Mouse (Mus musculus) forebrain, embryonic 12.5 days (tissue): Measurements from ENCODE around the gene Msi1. TPM values are rescaled to one million over a fixed set of nuclear protein-coding genes. Genes with fewer than 3 reads are reported as not detected.
"Not testable (repeated sequence)": the region's sequence is repeated elsewhere in the genome, so short reads cannot be mapped to it uniquely, and the experiment has no call there.

Experiments
- ATAC-seq: fragments of 200-750 bp; cut with Nextera tagmentation; 2 replicates; pipeline ENCODE4 v1.8.0; 2017; ENCODE audit warnings: moderate TSS enrichment; ENCODE audit not compliant: low FRiP score
- H3K27ac ChIP-seq: fragments of 300-500 bp; sonication (generic); 2 replicates; pipeline ENCODE4 v1.5.1; 2016; ENCODE audit warnings: mild to moderate bottlenecking
- H3K27me3 ChIP-seq: fragments of 300-500 bp; sonication (generic); 2 replicates; pipeline ENCODE4 v1.6.1; 2016; ENCODE audit warnings: mild to moderate bottlenecking
- H3K36me3 ChIP-seq: fragments of 300-500 bp; sonication (generic); replicated peaks from 2 replicates; pipeline ENCODE4 v1.6.1; 2016; ENCODE audit warnings: mild to moderate bottlenecking
- H3K4me1 ChIP-seq: fragments of 300-500 bp; sonication (generic); 2 replicates; pipeline ENCODE4 v1.6.1; 2016
- H3K4me2 ChIP-seq: fragments of 300-500 bp; sonication (generic); 2 replicates; pipeline ENCODE4 v1.6.1; 2016; ENCODE audit warnings: mild to moderate bottlenecking, moderate library complexity
- H3K4me3 ChIP-seq: fragments of 300-500 bp; sonication (generic); replicated peaks from 2 replicates; pipeline ENCODE4 v1.5.1; 2016; ENCODE audit warnings: mild to moderate bottlenecking
- H3K9ac ChIP-seq: fragments of 300-500 bp; sonication (generic); 2 replicates; pipeline ENCODE4 v1.6.1; 2016; ENCODE audit warnings: mild to moderate bottlenecking
- H3K9me3 ChIP-seq: fragments of 300-500 bp; sonication (generic); 2 replicates; pipeline ENCODE4 v1.6.1; 2016
- WGBS: fragments of 180-500 bp; shearing (Covaris S2); methylation state at CpG from one replicate; pipeline ENCODE4 v1.1.7; 2016; 5-methylcytosine and 5-hydroxymethylcytosine counted together
- polyA plus RNA-seq: library from polyadenylated mRNA; unstranded; fragments of >200 nt; fragmentation: Nextera tagmentation; extraction: Ambion mirVana; gene quantifications from 2 replicates; pipeline ENCODE4 v1.2.1, GENCODE M21; 2016

Gene Msi1
- polyA plus RNA-seq, 1 experiment from 2014 or later: 161 TPM

DNA sequence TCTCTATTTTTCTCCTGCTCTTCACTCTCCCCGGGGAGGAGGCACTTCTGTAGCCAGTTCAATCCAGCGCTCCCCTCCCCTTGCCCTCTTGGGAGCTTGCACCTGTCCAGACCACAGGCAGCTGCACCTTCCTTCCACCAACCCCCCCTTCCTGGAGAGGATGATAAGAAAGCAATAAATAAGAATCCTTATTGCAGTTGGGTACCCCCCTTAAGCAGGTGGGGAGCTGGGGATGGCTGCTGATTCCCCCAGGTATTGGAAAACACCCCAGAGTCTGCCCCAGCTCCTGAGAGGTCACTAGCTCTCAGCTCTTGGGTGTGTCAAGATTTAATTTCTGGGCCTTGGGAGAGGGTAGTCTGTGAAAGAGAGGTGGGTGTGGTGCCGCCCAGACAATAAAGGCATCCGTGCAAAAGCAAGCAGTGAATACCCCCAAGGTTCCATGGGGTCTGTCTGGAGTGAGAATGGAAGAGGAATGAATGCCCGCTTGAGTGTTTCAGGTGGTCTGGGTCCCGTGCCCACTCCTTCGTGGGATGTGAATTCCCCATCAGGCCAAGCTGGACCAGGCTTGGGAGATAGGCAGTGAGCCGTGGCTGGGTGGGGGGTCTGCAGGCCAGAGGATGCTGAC is 6.5 kb downstream of the Msi1 start:
- H3K4me3 ChIP-seq: peak overlapping the region; percentile 100
- WGBS: 3% methylated on average over 8 of the region's 8 CpGs
- H3K9me3 ChIP-seq: no peaks in the 10 kb centered on the region
- peak overlapping the region; percentile 100 for H3K27ac ChIP-seq
- peaks cover 90% of the 10 kb centered on the region for H3K4me1 ChIP-seq
- H3K4me2 ChIP-seq: peak overlapping the region; percentile 98
- H3K27me3 ChIP-seq: no peaks in the 10 kb centered on the region
- ATAC-seq: peak; percentile 5
- H3K9ac ChIP-seq: peak overlapping the region; percentile 100
- peaks cover 81% of the 10 kb centered on the region for H3K36me3 ChIP-seq

DNA sequence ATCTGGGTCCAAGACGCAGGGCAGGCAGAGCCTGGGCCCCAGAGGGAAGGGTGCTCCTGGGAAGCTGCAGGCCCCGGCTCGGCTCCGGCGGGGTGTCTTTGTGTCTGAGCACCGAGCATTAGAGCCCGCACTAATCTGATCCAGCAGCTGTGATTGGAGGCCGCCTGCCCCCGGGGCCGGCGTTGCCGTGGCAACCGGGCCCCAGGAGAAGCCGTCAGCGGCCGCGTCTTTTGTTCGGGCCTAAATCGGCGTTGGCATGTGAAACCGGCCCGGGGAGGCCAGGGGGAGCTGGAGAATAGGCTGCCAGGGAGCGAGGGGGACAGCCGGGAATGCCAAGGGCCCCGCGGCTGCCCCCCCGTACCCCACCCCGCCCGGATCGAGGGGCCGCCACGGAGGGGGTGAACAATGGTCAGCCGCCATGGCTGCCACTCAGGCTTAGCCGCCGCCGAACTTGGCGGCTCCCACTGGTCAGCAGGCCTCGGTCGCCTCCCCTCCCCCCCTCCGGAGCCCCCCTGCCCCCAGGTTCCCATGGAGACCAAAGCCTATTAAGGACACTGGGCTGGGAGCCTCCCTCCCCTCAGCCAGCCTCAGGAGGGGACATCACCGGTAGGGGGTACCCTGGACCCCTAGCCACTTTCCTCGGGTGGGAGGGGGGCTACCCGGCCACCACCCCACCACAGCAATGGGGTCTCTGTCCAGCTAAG is 7.2 kb downstream of the Msi1 start:
- Histone ChIP-seq H3K9ac (peak overlapping the region; percentile 100), H3K27ac (peak overlapping the region; percentile 100), H3K4me2 (peak overlapping the region; percentile 98), H3K36me3 (peaks cover 86% of the 10 kb centered on the region), H3K9me3 (no peaks in the 10 kb centered on the region), H3K4me1 (peaks cover 96% of the 10 kb centered on the region), H3K27me3 (no peaks in the 10 kb centered on the region), H3K4me3 (peak overlapping the region; percentile 100)
- WGBS: 0% methylated on average over 39 of the region's 43 CpGs
- peak; percentile 90 for ATAC-seq

DNA sequence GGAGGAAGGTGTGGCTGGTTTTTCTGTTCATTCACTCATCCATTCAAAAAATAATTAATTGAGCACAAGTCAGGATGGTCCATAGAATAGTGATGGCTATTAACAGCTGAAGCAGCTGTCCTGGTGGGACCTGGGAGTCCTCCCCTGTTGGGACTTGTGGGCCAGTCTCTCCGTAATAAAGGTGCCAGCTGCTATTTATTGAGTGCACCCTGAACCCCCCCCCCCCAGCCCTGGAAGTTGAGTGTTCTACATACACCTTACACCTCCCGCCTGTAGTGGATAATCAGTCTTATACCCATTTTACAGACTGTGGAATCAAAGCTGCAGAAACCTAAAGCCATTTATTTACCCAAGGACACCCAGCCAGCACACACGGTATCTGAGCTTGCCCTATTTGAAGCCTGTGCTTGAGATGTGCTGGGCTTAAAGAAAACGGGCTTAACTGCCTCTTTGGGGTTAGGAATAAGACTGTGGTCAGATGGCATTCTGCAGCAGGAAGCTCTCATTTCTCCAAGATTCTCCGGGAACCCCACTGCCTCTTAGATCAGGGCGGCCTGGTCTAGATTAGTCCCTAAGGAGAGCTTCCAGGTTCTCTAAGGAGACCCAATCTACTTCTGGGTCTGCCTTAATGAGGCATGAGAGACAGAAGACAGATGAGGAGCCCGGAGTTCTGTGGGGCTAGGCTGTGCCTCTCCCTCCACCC is 8.0 kb downstream of the Msi1 start:
- Histone ChIP-seq H3K9ac (peak overlapping the region; percentile 100), H3K4me2 (peak overlapping the region; percentile 98), H3K36me3 (peaks cover 86% of the 10 kb centered on the region), H3K27me3 (no peaks in the 10 kb centered on the region), H3K4me1 (peaks cover 91% of the 10 kb centered on the region), H3K9me3 (no peaks in the 10 kb centered on the region), H3K27ac (peak overlapping the region; percentile 100), H3K4me3 (peak overlapping the region; percentile 100)
- peak; percentile 8; the same call in 1 of the 2 replicates for ATAC-seq
- 7% methylated on average over 7 of the region's 7 CpGs for WGBS

DNA sequence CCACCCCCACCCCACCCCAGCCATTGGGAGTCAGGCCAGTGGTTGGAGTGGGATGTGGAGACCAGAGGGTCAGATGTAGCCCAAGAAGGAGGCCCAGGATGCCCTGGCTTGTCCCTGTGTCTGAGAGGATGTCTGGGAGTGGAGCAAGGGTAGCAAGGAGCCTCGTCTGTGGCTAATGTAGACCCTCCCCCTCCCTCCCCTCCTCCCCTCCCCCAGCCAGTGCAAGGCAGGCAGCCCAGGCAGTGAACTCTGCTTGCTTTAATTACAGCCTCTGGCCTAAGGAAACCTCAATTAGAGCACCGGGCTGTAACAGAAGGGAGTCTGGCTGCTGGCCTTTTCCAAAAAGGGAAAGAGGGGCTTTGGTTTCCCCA is 8.5 kb downstream of the Msi1 start:
- H3K4me1 ChIP-seq: peaks cover 86% of the 10 kb centered on the region
- peak overlapping the region; percentile 100 for H3K27ac ChIP-seq
- no peaks in the 10 kb centered on the region for H3K9me3 ChIP-seq
- H3K9ac ChIP-seq: peak overlapping the region; percentile 100
- H3K27me3 ChIP-seq: no peaks in the 10 kb centered on the region
- H3K4me2 ChIP-seq: peak overlapping the region; percentile 98
- H3K4me3 ChIP-seq: peak overlapping the region; percentile 100
- H3K36me3 ChIP-seq: peaks cover 86% of the 10 kb centered on the region
- peak; percentile 24 for ATAC-seq
- 0% methylated on average over 2 of the region's 2 CpGs for WGBS

DNA sequence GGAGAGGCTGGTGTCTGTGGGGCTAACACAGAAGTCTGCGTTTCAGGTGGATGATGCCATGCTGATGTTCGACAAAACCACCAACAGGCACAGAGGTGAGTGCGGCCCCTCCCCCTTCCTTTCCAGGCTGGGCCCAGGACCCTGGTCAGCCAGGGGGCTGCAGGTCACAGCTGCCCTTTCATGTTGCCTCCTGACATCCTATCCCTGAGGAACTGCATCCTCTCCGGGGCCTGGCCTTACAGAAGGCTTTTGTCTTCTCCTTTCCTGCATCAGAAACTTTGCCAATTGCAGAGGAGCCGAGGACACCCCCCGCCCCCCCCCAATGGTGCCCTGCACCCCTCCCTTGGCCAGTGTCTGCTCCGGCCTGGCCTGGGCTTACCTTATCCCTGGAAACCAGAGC is 9.3 kb downstream of the Msi1 start:
- 28% methylated on average over 7 of the region's 7 CpGs for WGBS

DNA sequence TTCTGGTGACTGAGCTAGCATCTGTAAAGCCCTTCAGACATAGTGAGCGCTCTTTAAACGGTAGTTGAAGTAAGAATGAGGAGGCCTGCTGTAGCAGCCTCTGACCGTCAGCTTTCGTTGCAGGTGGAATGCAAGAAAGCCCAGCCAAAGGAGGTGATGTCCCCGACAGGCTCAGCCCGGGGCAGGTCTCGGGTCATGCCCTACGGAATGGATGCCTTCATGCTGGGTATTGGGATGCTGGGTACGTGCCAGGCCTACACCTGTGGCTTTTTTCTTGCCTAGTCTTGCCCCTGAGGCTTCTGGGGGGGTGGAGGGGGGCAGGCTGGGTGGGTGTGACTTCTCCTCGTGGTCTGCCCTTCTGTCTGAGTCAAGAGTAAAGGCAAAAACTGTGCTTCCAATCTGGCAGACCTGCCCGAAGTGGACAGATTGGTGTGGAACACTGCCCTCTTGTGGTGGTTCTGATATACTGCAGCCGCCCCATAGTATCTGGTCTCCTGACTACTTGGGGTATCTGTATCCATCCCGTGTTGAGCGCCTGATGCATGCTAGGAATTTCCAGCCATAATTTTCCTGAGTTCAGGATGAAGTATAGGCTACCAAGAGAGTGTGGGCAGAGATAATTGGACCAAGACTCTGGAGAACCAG is 11.9 kb downstream of the Msi1 start:
- no peak for ATAC-seq
- peak overlapping the region; percentile 100 for H3K27ac ChIP-seq
- H3K36me3 ChIP-seq: peaks cover 87% of the 10 kb centered on the region
- no peaks in the 10 kb centered on the region for H3K27me3 ChIP-seq
- peak overlapping the region; percentile 24; the same call in 1 of the 2 replicates for H3K4me2 ChIP-seq
- WGBS: 35% methylated on average over 14 of the region's 14 CpGs
- no peak overlapping the region for H3K9ac ChIP-seq
- no peaks in the 10 kb centered on the region for H3K9me3 ChIP-seq
- peak overlapping the region; percentile 1; the same call in 1 of the 2 replicates for H3K4me3 ChIP-seq
- H3K4me1 ChIP-seq: peaks cover 55% of the 10 kb centered on the region

More for the DNA sequence above, 9.3 kb downstream of the Msi1 start:
- H3K27me3 ChIP-seq: no peaks in the 10 kb centered on the region
- H3K9ac ChIP-seq: peak overlapping the region; percentile 100
- H3K9me3 ChIP-seq: no peaks in the 10 kb centered on the region
- peaks cover 82% of the 10 kb centered on the region for H3K4me1 ChIP-seq
- peaks cover 86% of the 10 kb centered on the region for H3K36me3 ChIP-seq
- H3K4me3 ChIP-seq: peak overlapping the region; percentile 100
- peak overlapping the region; percentile 100 for H3K27ac ChIP-seq
- ATAC-seq: no peak
- peak overlapping the region; percentile 98 for H3K4me2 ChIP-seq

DNA sequence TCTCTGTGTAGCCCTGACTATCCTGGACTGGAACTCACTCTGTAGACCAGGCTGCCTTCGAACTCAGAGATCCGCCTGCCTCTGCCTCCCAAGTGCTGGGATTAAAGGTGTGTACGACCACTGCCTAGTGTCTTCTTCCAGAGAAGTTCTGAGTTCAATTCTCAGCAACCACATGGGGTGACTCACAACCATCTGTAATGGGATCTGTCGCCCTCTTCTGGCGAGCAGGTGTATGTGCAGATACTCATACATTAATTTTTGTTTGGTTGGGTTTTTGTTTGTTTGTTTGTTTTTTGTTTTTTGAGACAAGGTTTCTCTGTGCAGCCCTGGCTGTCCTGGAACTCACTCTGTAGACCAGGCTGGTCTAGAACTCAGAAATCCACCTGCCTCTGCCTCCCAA is 13.3 kb downstream of the Msi1 start:
- not testable (repeated sequence) for H3K9ac ChIP-seq, H3K27ac ChIP-seq, H3K4me3 ChIP-seq, ATAC-seq, H3K4me2 ChIP-seq, H3K27me3 ChIP-seq, H3K9me3 ChIP-seq
- WGBS: 69% methylated on average over 5 of the region's 5 CpGs
- Histone ChIP-seq H3K36me3 (peaks cover 92% of the 10 kb centered on the region), H3K4me1 (peaks cover 43% of the 10 kb centered on the region)

DNA sequence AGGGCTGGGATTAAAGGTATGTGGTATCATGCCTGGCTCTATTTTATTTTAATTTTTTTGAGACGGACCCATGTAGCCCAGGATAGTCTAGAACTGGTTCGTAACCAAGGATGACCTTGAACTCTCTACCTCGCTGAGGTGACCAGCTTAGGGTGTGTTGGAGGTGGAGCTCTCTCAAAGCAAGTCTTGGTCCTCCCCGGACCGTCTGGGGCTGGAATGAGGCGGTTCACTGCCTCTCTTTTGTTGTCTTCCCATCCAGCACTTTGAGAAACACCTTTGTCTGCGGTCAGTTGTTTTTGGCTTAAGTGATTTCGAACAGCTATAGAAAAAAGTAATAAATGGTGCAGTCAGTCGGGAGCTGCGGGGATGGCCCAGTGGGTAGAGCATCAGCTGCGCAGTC is 14.7 kb downstream of the Msi1 start:
- no peaks in the 10 kb centered on the region for H3K27me3 ChIP-seq
- no peak for ATAC-seq
- no peak overlapping the region for H3K27ac ChIP-seq
- no peak overlapping the region for H3K4me2 ChIP-seq
- WGBS: 83% methylated on average over 11 of the region's 11 CpGs
- H3K4me3 ChIP-seq: no peak overlapping the region
- H3K36me3 ChIP-seq: peaks cover 97% of the 10 kb centered on the region
- H3K9me3 ChIP-seq: no peaks in the 10 kb centered on the region
- H3K4me1 ChIP-seq: peaks cover 28% of the 10 kb centered on the region
- no peak overlapping the region for H3K9ac ChIP-seq

DNA sequence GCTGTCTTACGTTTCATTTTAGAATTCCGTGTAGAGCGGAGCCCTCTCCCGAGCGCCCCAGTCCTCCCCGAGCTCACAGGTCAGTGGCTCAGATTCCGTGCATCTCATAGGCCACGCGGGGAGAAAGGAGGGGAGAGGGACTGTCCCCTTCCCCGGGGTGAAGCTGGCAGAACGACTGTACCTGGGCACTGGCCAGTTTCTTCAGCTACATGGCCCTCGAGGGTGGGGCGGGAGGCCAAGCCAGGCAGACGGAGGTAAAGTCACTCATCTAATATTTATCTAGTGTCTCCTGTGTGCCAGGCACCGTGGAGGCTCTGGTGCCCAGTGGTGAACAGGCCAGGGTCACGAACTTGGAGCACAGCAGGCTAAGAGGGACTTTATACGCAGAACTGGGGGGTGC is 17.7 kb downstream of the Msi1 start:
- ATAC-seq: no peak
- Histone ChIP-seq H3K4me3 (no peak overlapping the region), H3K27ac (no peak overlapping the region), H3K9me3 (no peaks in the 10 kb centered on the region), H3K27me3 (no peaks in the 10 kb centered on the region), H3K36me3 (peaks cover 100% of the 10 kb centered on the region), H3K4me1 (0 out of 2 replicates have a peak, but pooled peaks cover 3% of the 10 kb centered on the region), H3K4me2 (no peak overlapping the region), H3K9ac (no peak overlapping the region)
- WGBS: 88% methylated on average over 17 of the region's 17 CpGs

DNA sequence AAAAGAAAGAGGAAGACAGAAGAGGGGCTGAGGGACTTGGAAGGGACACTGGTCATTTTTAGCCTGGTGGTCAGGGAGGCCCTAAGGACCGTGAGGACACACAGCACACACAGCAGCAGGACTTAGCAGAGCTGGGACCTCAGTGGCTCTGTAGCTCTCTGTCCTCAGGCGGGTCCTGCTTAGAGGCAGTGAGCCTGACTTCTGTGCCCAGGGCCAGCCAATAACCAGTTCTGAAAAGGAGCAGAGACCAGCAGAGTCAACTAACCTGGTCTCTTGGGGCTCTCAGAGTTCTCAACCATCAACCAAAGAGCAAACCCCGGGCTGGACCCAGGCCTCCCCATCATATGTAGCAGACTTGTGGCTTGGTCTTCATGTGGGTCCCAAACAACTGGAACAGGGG is 19.8 kb downstream of the Msi1 start:
- H3K36me3 ChIP-seq: peaks cover 99% of the 10 kb centered on the region
- H3K4me1 ChIP-seq: no peaks in the 10 kb centered on the region
- H3K4me2 ChIP-seq: no peak overlapping the region
- no peaks in the 10 kb centered on the region for H3K27me3 ChIP-seq
- H3K27ac ChIP-seq: peak overlapping the region; percentile 6; the same call in 1 of the 2 replicates
- no peak for ATAC-seq
- H3K9ac ChIP-seq: no peak overlapping the region
- WGBS: 86% methylated on average over 3 of the region's 3 CpGs
- no peaks in the 10 kb centered on the region for H3K9me3 ChIP-seq
- no peak overlapping the region for H3K4me3 ChIP-seq

DNA sequence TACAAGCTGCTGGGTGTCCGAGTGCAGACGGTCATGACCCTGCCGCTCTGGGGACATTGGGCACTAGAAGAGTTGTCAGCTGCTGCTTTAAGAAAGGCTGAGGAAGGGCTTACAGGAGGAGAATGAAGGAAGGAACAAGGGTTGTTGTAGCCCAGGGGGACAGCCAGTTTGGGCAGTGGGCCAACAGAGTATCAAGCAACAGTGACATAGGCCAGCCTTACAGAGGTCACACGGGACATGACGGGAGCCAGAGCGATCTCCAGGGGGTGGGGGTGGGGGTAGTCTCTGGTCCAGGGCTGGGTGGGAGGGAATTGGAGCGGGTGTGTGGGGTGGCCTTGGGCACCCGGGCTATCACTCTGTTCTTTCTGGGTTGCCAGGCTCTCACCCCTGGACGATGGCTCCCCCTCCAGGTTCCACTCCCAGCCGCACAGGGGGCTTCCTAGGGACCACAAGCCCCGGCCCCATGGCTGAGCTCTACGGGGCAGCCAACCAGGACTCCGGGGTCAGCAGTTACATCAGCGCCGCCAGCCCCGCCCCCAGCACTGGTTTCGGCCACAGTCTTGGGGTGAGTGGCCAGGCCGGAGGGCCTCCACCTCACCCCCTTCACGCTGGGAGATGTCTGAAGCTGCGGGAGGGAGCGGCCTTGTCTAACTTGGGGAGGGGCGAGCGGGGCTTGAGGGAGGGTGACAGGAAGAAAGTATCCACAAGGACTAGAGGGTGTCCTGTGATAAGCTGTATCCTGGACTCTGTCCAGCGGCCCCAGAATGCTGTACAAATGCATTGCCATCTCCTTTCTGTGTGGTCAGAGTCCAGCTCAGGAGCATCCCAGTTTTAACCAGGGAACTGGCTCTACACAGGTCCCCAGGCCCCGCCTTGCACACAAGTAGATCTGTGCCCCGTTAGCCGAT is 21.3 kb downstream of the Msi1 start:
- H3K36me3 ChIP-seq: peaks cover 93% of the 10 kb centered on the region
- WGBS: 92% methylated on average over 27 of the region's 27 CpGs
- H3K9ac ChIP-seq: no peak overlapping the region
- no peak overlapping the region for H3K4me3 ChIP-seq
- H3K4me1 ChIP-seq: no peaks in the 10 kb centered on the region
- no peaks in the 10 kb centered on the region for H3K27me3 ChIP-seq
- no peak for ATAC-seq
- no peaks in the 10 kb centered on the region for H3K9me3 ChIP-seq
- H3K4me2 ChIP-seq: no peak overlapping the region
- H3K27ac ChIP-seq: peak overlapping the region; percentile 44; the same call in 1 of the 2 replicates
